Mouse (Mus musculus) CH12.LX (cell line): Measurements from ENCODE around the gene Zbtb46. TPM values are rescaled to one million over a fixed set of nuclear protein-coding genes. Genes with fewer than 3 reads are reported as not detected.

Source experiments
- DNase-seq: peaks from one replicate; pipeline ENCODE4 v3.0.0-alpha.2; 2013; ENCODE audit errors: extremely low read depth
- H3K27ac ChIP-seq: 2 replicates; pipeline ENCODE4 v1.5.1; 2012; ENCODE audit warnings: low read depth, mild to moderate bottlenecking, control low read depth, moderate library complexity; ENCODE audit not compliant: insufficient read depth
- H3K27me3 ChIP-seq: replicated peaks from 2 replicates; pipeline ENCODE3; 2012; ENCODE audit warnings: inconsistent platforms
- H3K36me3 ChIP-seq, 2 experiments: replicated peaks in 1 of 2; 2 replicates each; pipeline versions ENCODE3 to v1.6.1; 2012; ENCODE audit warnings: inconsistent platforms in 1 of 2, low read length in 1 of 2, mild to moderate bottlenecking in 1 of 2, mixed read lengths in 1 of 2, moderate library complexity in 1 of 2; ENCODE audit not compliant: control insufficient read depth in 1 of 2, insufficient read depth in 1 of 2
- H3K4me1 ChIP-seq, 2 experiments: 2 replicates each; pipeline ENCODE4 v1.6.1; 2012; ENCODE audit warnings: inconsistent platforms in 1 of 2, moderate library complexity in 1 of 2; ENCODE audit not compliant: insufficient read depth in 2 of 2, control insufficient read depth in 1 of 2
- H3K4me2 ChIP-seq: 2 replicates; pipeline ENCODE4 v1.6.1; 2012; ENCODE audit warnings: low read depth, mild to moderate bottlenecking, control low read depth; ENCODE audit not compliant: poor library complexity, insufficient read depth, severe bottlenecking
- H3K4me3 ChIP-seq, 3 experiments: fragments of 150-350 bp in 1 of 3; sonication (generic) in 1 of 3; replicated peaks in 1 of 3; 2 replicates each; pipeline versions ENCODE3 to v1.5.1; 2011 to 2012; ENCODE audit warnings: low read depth in 2 of 3, low read length in 2 of 3, mild to moderate bottlenecking in 2 of 3, moderate library complexity in 2 of 3, control low read depth in 1 of 3, improper control_type of control experiment in 1 of 3, inconsistent platforms in 1 of 3, mixed read lengths in 1 of 3; ENCODE audit not compliant: poor library complexity in 1 of 3
- H3K79me2 ChIP-seq: replicated peaks from 2 replicates; pipeline ENCODE4 v1.6.1; 2012; ENCODE audit warnings: mild to moderate bottlenecking, moderate library complexity; ENCODE audit not compliant: control insufficient read depth, poor library complexity, insufficient read depth, severe bottlenecking; ENCODE audit errors: extremely low read depth
- H3K9ac ChIP-seq: 2 replicates; pipeline ENCODE4 v1.6.1; 2012; ENCODE audit warnings: low read depth, mild to moderate bottlenecking, control low read depth, moderate library complexity; ENCODE audit not compliant: insufficient read depth
- H3K9me3 ChIP-seq: replicated peaks from 2 replicates; pipeline ENCODE3; 2012; ENCODE audit warnings: low read length, inconsistent platforms, mixed read lengths
- BHLHE40 ChIP-seq: IDR thresholded peaks from 2 replicates; pipeline ENCODE4 v1.6.1; 2011; ENCODE audit warnings: mild to moderate bottlenecking, low read depth, low read length, improper control_type of control experiment
- CHD1 ChIP-seq: IDR thresholded peaks from 2 replicates; pipeline ENCODE4 v1.6.1; 2012; ENCODE audit warnings: low read depth, low read length, improper control_type of control experiment, inconsistent platforms
- CHD2 ChIP-seq: IDR thresholded peaks from 2 replicates; pipeline ENCODE4 v1.6.1; 2011; ENCODE audit warnings: low read length, improper control_type of control experiment
- E2F4 ChIP-seq: IDR thresholded peaks from 2 replicates; pipeline ENCODE4 v1.6.1; 2011; ENCODE audit warnings: low read depth, low read length, improper control_type of control experiment; ENCODE audit not compliant: insufficient replicate concordance
- EP300 ChIP-seq: IDR thresholded peaks from 2 replicates; pipeline ENCODE4 v1.6.1; 2011; ENCODE audit warnings: low read length, improper control_type of control experiment
- ETS1 ChIP-seq: conservative IDR thresholded peaks from 2 replicates; pipeline ENCODE4 v1.6.1; 2012; ENCODE audit warnings: low read depth, mild to moderate bottlenecking, inconsistent platforms, low read length, improper control_type of control experiment, moderate library complexity
- GABPA ChIP-seq: IDR thresholded peaks from 2 replicates; pipeline ENCODE4 v1.6.1; 2012; ENCODE audit warnings: low read depth, low read length, improper control_type of control experiment, inconsistent platforms; ENCODE audit not compliant: insufficient replicate concordance
- HCFC1 ChIP-seq: IDR thresholded peaks from 2 replicates; pipeline ENCODE4 v1.6.1; 2012; ENCODE audit warnings: low read depth, mild to moderate bottlenecking, inconsistent platforms, low read length, improper control_type of control experiment
- JUND ChIP-seq: conservative IDR thresholded peaks from 2 replicates; pipeline ENCODE4 v1.6.1; 2011; ENCODE audit warnings: low read depth, low read length, improper control_type of control experiment
- KAT2A ChIP-seq: IDR thresholded peaks from 2 replicates; pipeline ENCODE4 v1.6.1; 2012; ENCODE audit warnings: low read length, improper control_type of control experiment, inconsistent platforms; ENCODE audit not compliant: insufficient replicate concordance
- MAFK ChIP-seq: IDR thresholded peaks from 2 replicates; pipeline ENCODE4 v1.6.1; 2011; ENCODE audit warnings: low read length, improper control_type of control experiment; ENCODE audit not compliant: insufficient replicate concordance
- MAX ChIP-seq: IDR thresholded peaks from 2 replicates; pipeline ENCODE4 v1.6.1; 2011; ENCODE audit warnings: low read length, improper control_type of control experiment
- MXI1 ChIP-seq: IDR thresholded peaks from 2 replicates; pipeline ENCODE4 v1.6.1; 2011; ENCODE audit warnings: mild to moderate bottlenecking, low read depth, low read length, improper control_type of control experiment
- MYC ChIP-seq: IDR thresholded peaks from 2 replicates; pipeline ENCODE4 v1.6.1; 2011; ENCODE audit warnings: low read depth, mild to moderate bottlenecking, improper control_type of control experiment, low read length
- NRF1 ChIP-seq: IDR thresholded peaks from 2 replicates; pipeline ENCODE4 v1.6.1; 2014; ENCODE audit warnings: low read depth, mild to moderate bottlenecking, inconsistent platforms, low read length, improper control_type of control experiment, moderate library complexity
- PAX5 ChIP-seq: IDR thresholded peaks from 2 replicates; pipeline ENCODE4 v1.6.1; 2012; ENCODE audit warnings: low read length, inconsistent platforms, mixed read lengths
- POLR2AphosphoS2 ChIP-seq: IDR thresholded peaks from 2 replicates; pipeline ENCODE4 v1.6.1; 2011; ENCODE audit warnings: low read depth, low read length, improper control_type of control experiment
- RCOR1 ChIP-seq: conservative IDR thresholded peaks from 2 replicates; pipeline ENCODE4 v1.6.1; 2012; ENCODE audit warnings: low read depth, mild to moderate bottlenecking, inconsistent platforms, low read length, improper control_type of control experiment
- SIN3A ChIP-seq: IDR thresholded peaks from 2 replicates; pipeline ENCODE4 v1.6.1; 2012; ENCODE audit warnings: low read length, improper control_type of control experiment, inconsistent platforms
- SMC3 ChIP-seq: IDR thresholded peaks from 2 replicates; pipeline ENCODE4 v1.6.1; 2011; ENCODE audit warnings: low read depth, low read length, improper control_type of control experiment
- TBP ChIP-seq: conservative IDR thresholded peaks from 2 replicates; pipeline ENCODE4 v1.6.1; 2011; ENCODE audit warnings: low read depth, low read length, improper control_type of control experiment
- TCF12 ChIP-seq: IDR thresholded peaks from 2 replicates; pipeline ENCODE4 v1.6.1; 2014; ENCODE audit warnings: low read depth, mild to moderate bottlenecking, inconsistent platforms, low read length, improper control_type of control experiment
- UBTF ChIP-seq: IDR thresholded peaks from 2 replicates; pipeline ENCODE4 v1.6.1; 2012; ENCODE audit warnings: low read depth, mild to moderate bottlenecking, inconsistent platforms, low read length, improper control_type of control experiment, moderate library complexity
- USF1 ChIP-seq: IDR thresholded peaks from 2 replicates; pipeline ENCODE4 v1.6.1; 2014; ENCODE audit warnings: low read depth, mild to moderate bottlenecking, inconsistent platforms, low read length, improper control_type of control experiment
- USF2 ChIP-seq: conservative IDR thresholded peaks from 2 replicates; pipeline ENCODE4 v1.6.1; 2011; ENCODE audit warnings: low read depth, low read length, improper control_type of control experiment
- ZC3H11A ChIP-seq: IDR thresholded peaks from 2 replicates; pipeline ENCODE4 v1.6.1; 2012; ENCODE audit warnings: low read depth, mild to moderate bottlenecking, inconsistent platforms, low read length, improper control_type of control experiment
- ZKSCAN1 ChIP-seq: IDR thresholded peaks from 2 replicates; pipeline ENCODE4 v1.6.1; 2012; ENCODE audit warnings: low read depth, inconsistent platforms, low read length, improper control_type of control experiment, borderline replicate concordance
- dilution Hi-C: fragments of 300-500 bp; cut with MboI; formaldehyde crosslinking; loops from 2 replicates; pipeline ENCODE4 v1.14.3; 2020; ENCODE audit warnings: low sequenced_read_pairs; ENCODE audit not compliant: extremely low pct_unique_long_range_greater_than_20kb, extremely low pct_ligation_motif_present
- in situ Hi-C: fragments of 300-500 bp; cut with MboI; formaldehyde crosslinking; loops from 3 replicates; pipeline ENCODE4 v1.14.3; 2019; ENCODE audit warnings: low sequenced_read_pairs, low pct_ligation_motif_present, low pct_unique_long_range_greater_than_20kb, mixed read lengths
- polyA plus RNA-seq: library from polyadenylated mRNA; unstranded; fragments of >175 nt; gene quantifications from 2 replicates; pipeline ENCODE4 v1.2.1, GENCODE M21; 2012; ENCODE audit warnings: low read depth; ENCODE audit not compliant: insufficient read length
- total RNA-seq, 2 experiments: library from RNA; depleted of rRNA; stranded (reverse); fragments of 300-350 nt in 1 of 2; fragments of >200 nt in 1 of 2; gene quantifications; 2 replicates each; pipeline ENCODE4 v1.2.3; 2012 to 2014

Gene Zbtb46
- total and polyA plus RNA-seq, 3 experiments = 5.3 to 9.3 (median 6.7) TPM

GRCm38 (mm10) chr2:181397207-181397761, 61.9 kb downstream of the Zbtb46 start:
- Histone ChIP-seq H3K9ac (no peak overlapping the region), H3K9me3 (no peaks in the 10 kb centered on the region), H3K4me1 (0 out of 4 replicates have a peak, but pooled peaks cover 0 to 3% of the 10 kb centered on the region in 2 experiments), H3K4me2 (no peak overlapping the region), H3K4me3 (no peak overlapping the region), H3K79me2 (no peaks in the 10 kb centered on the region), H3K36me3 (peaks cover 0 to 33% of the 10 kb centered on the region in 2 experiments), H3K27me3 (no peaks in the 10 kb centered on the region), H3K27ac (no peak overlapping the region)
- no peak for TF ChIP-seq BHLHE40
- no peak for TF ChIP-seq RCOR1
- no peak for TF ChIP-seq KAT2A
- no peak for TF ChIP-seq EP300
- no peak for TF ChIP-seq CHD2
- TF ChIP-seq NRF1 = no peak
- TF ChIP-seq SIN3A = no peak
- no peak for TF ChIP-seq ETS1
- no peak for TF ChIP-seq JUND
- TF ChIP-seq GABPA = no peak
- TF ChIP-seq USF2 = no peak
- in situ Hi-C loops (no loop called here), dilution Hi-C loops (no loop called here)
- no peak for DNase-seq

GRCm38 (mm10) chr2:181394086-181394485, 65.1 kb downstream of the Zbtb46 start:
- in situ Hi-C loops = loop anchor here (5.0 kb wide), 2 partner anchors 93 to 183 kb away; no protein-coding TSS in a partner anchor
- peaks cover 12 to 63% of the 10 kb centered on the region in 2 experiments for H3K36me3 ChIP-seq
- H3K4me1 ChIP-seq = no peaks in the 10 kb centered on the region
- H3K4me2 ChIP-seq = no peak overlapping the region
- H3K79me2 ChIP-seq = no peaks in the 10 kb centered on the region
- dilution Hi-C loops = no loop called here
- H3K27me3 ChIP-seq = no peaks in the 10 kb centered on the region
- no peak overlapping the region for H3K27ac ChIP-seq
- H3K4me3 ChIP-seq = no peak overlapping the region
- DNase-seq = no peak
- H3K9me3 ChIP-seq = no peaks in the 10 kb centered on the region
- H3K9ac ChIP-seq = no peak overlapping the region
- TF ChIP-seq SMC3 = no peak
- TF ChIP-seq TCF12 = no peak
- no peak for TF ChIP-seq MAX
- no peak for TF ChIP-seq POLR2AphosphoS2
- no peak for TF ChIP-seq UBTF
- no peak for TF ChIP-seq E2F4
- TF ChIP-seq PAX5 = no peak
- no peak for TF ChIP-seq USF1
- TF ChIP-seq TBP = no peak
- no peak for TF ChIP-seq HCFC1
- no peak for TF ChIP-seq ZKSCAN1
- TF ChIP-seq EP300 = no peak
- TF ChIP-seq NRF1 = no peak
- TF ChIP-seq MAFK = no peak
- no peak for TF ChIP-seq CHD1
- no peak for TF ChIP-seq ETS1
- TF ChIP-seq MXI1 = no peak
- TF ChIP-seq RCOR1 = no peak
- no peak for TF ChIP-seq MYC
- TF ChIP-seq ZC3H11A = no peak
- TF ChIP-seq, all 38 proteins: peak for 0
